Mouse (Mus musculus) urinary bladder, postnatal 25 days (tissue): ENCODE measurements around the gene Cln3.

Experiments
- DNase-seq: peaks from one replicate; pipeline ENCODE4 v3.0.0; 2022; ENCODE audit warnings: low spot score

Gene Cln3

GRCm38 (mm10) chr7:126585717-126586116 is at the start of gene Cln3:
Gene Cln3, minus strand, starts transcription at chr7:126585817.
- DNase-seq: no peak

GRCm38 (mm10) chr7:126635375-126635774 is 49.8 kb upstream of the Cln3 start:
- DNase-seq: no peak

GRCm38 (mm10) chr7:126632478-126632877 is 46.9 kb upstream of the Cln3 start:
- DNase-seq: no peak

- no peak for DNase-seq
These were observed 45.4 kb upstream of the Cln3 start, which contains the start of gene Nupr1 for GRCm38 (mm10) chr7:126630824-126631518. Gene Nupr1, minus strand, starts transcription at chr7:126630861.

GRCm38 (mm10) chr7:126629915-126630314 is 44.3 kb upstream of the Cln3 start:
- DNase-seq: no peak

- no peak for DNase-seq
These were observed 42.5 kb upstream of the Cln3 start for GRCm38 (mm10) chr7:126628111-126628510.

- no peak for DNase-seq
These were observed 40.4 kb upstream of the Cln3 start for GRCm38 (mm10) chr7:126625807-126626600.

- DNase-seq: peak; percentile 68
These were observed 39.8 kb upstream of the Cln3 start for GRCm38 (mm10) chr7:126625369-126625768.

- no peak for DNase-seq
These were observed 39.2 kb upstream of the Cln3 start for GRCm38 (mm10) chr7:126624774-126625173.

GRCm38 (mm10) chr7:126623381-126623780 is 37.8 kb upstream of the Cln3 start:
- DNase-seq: no peak

- no peak for DNase-seq
These were observed 36.1 kb upstream of the Cln3 start for GRCm38 (mm10) chr7:126621452-126622359.

GRCm38 (mm10) chr7:126619559-126620275 is 34.1 kb upstream of the Cln3 start:
- no peak for DNase-seq

- DNase-seq: no peak
These were observed 31.1 kb upstream of the Cln3 start for GRCm38 (mm10) chr7:126616707-126617106.

GRCm38 (mm10) chr7:126612736-126613135 is 27.1 kb upstream of the Cln3 start:
- no peak for DNase-seq

- DNase-seq: no peak
These were observed 22.2 kb upstream of the Cln3 start for GRCm38 (mm10) chr7:126607796-126608195.

- peak; percentile 50 for DNase-seq
These were observed 21.4 kb upstream of the Cln3 start for GRCm38 (mm10) chr7:126607064-126607463.

GRCm38 (mm10) chr7:126606611-126607010 is 21.0 kb upstream of the Cln3 start:
- no peak for DNase-seq

- no peak for DNase-seq
These were observed 17.0 kb upstream of the Cln3 start for GRCm38 (mm10) chr7:126602650-126603049.

- DNase-seq: no peak
These were observed 16.3 kb upstream of the Cln3 start for GRCm38 (mm10) chr7:126601896-126602295.

- DNase-seq: no peak
These were observed 13.3 kb upstream of the Cln3 start for GRCm38 (mm10) chr7:126598919-126599318.

- no peak for DNase-seq
These were observed 10.8 kb upstream of the Cln3 start for GRCm38 (mm10) chr7:126596414-126596813.

GRCm38 (mm10) chr7:126595890-126596289 is 10.3 kb upstream of the Cln3 start:
- no peak for DNase-seq
